Mouse (Mus musculus): ENCODE measurements around the gene Zfp599.
"Not testable (repeated sequence)": the region's sequence is repeated elsewhere in the genome, so short reads cannot be mapped to it uniquely, and the experiment has no call there.

The Zfp599 gene

GRCm38 (mm10) chr9:22259184-22260091 lies at the start of gene Zfp599:
TSS of gene Zfp599 (minus strand) at chr9:22259895.
- peak; percentile 55 for DNase-seq (ENCODE audit: extremely low read depth, low read depth, low spot score)

GRCm38 (mm10) chr9:22307920-22308262 lies 48.2 kb upstream of the Zfp599 start:
- DNase-seq (ENCODE audit: extremely low read depth, low read depth, low spot score) = not testable (repeated sequence)

GRCm38 (mm10) chr9:22307156-22307919 lies 47.6 kb upstream of the Zfp599 start, which contains the start of gene Zfp810:
TSS of gene Zfp810 (minus strand) at chr9:22307648.
- peak; percentile 47 for DNase-seq (ENCODE audit: extremely low read depth, low read depth, low spot score)

GRCm38 (mm10) chr9:22306726-22307125 lies 47.0 kb upstream of the Zfp599 start:
- no peak for DNase-seq (ENCODE audit: extremely low read depth, low read depth, low spot score)

- DNase-seq (ENCODE audit: extremely low read depth, low read depth, low spot score) = no peak
Measured at GRCm38 (mm10) chr9:22302199-22302598, 42.5 kb upstream of the Zfp599 start.

GRCm38 (mm10) chr9:22278733-22279132 lies 19.0 kb upstream of the Zfp599 start:
- DNase-seq (ENCODE audit: extremely low read depth, low read depth, low spot score) = no peak

- no peak for DNase-seq (ENCODE audit: extremely low read depth, low read depth, low spot score)
Measured at GRCm38 (mm10) chr9:22268886-22269285, 9.2 kb upstream of the Zfp599 start.

- DNase-seq (ENCODE audit: extremely low read depth, low read depth, low spot score) = no peak
Measured at GRCm38 (mm10) chr9:22262611-22263010, 2.9 kb upstream of the Zfp599 start.

- DNase-seq (ENCODE audit: extremely low read depth, low read depth, low spot score) = no peak
Measured at GRCm38 (mm10) chr9:22261594-22261993, 1.9 kb upstream of the Zfp599 start.

GRCm38 (mm10) chr9:22260092-22260422 lies 362 bp upstream of the Zfp599 start:
- DNase-seq (ENCODE audit: extremely low read depth, low read depth, low spot score) = no peak

GRCm38 (mm10) chr9:22258784-22259183 lies 911 bp downstream of the Zfp599 start:
- DNase-seq (ENCODE audit: extremely low read depth, low read depth, low spot score) = no peak

- DNase-seq (ENCODE audit: extremely low read depth, low read depth, low spot score) = no peak
Measured at GRCm38 (mm10) chr9:22256579-22256978, 3.1 kb downstream of the Zfp599 start.

GRCm38 (mm10) chr9:22244242-22244641 lies 15.5 kb downstream of the Zfp599 start:
- DNase-seq (ENCODE audit: extremely low read depth, low read depth, low spot score) = no peak

GRCm38 (mm10) chr9:22240001-22240400 lies 19.7 kb downstream of the Zfp599 start:
- DNase-seq (ENCODE audit: extremely low read depth, low read depth, low spot score) = no peak

- DNase-seq (ENCODE audit: extremely low read depth, low read depth, low spot score) = no peak
Measured at GRCm38 (mm10) chr9:22230556-22230955, 29.1 kb downstream of the Zfp599 start.

- DNase-seq (ENCODE audit: extremely low read depth, low read depth, low spot score) = no peak
Measured at GRCm38 (mm10) chr9:22230061-22230460, 29.6 kb downstream of the Zfp599 start.

GRCm38 (mm10) chr9:22229386-22230026 lies 30.2 kb downstream of the Zfp599 start:
- DNase-seq (ENCODE audit: extremely low read depth, low read depth, low spot score) = no peak

- peak; percentile 79 for DNase-seq (ENCODE audit: extremely low read depth, low read depth, low spot score)
Measured at GRCm38 (mm10) chr9:22226846-22227245, 32.8 kb downstream of the Zfp599 start.

- not testable (repeated sequence) for DNase-seq (ENCODE audit: extremely low read depth, low read depth, low spot score)
Measured at GRCm38 (mm10) chr9:22226389-22226673, 33.4 kb downstream of the Zfp599 start.

- DNase-seq (ENCODE audit: extremely low read depth, low read depth, low spot score) = peak; percentile 88
Measured at GRCm38 (mm10) chr9:22225581-22226388, 33.9 kb downstream of the Zfp599 start, which contains the start of gene Zfp809. TSS of gene Zfp809 (plus strand) at chr9:22225714.
